Mouse (Mus musculus) olfactory bulb, adult 2 months (tissue): ENCODE results near the gene Itgb7. TPM values are rescaled to one million over a fixed set of nuclear protein-coding genes. Genes with fewer than 3 reads are reported as not detected.

Source experiments
- H3K27ac ChIP-seq: fragments of 200-500 bp; 2 replicates; pipeline ENCODE4 v1.5.1; 2012; ENCODE audit warnings: low read depth, low read length; ENCODE audit not compliant: insufficient read depth
- H3K4me1 ChIP-seq: fragments of 200-500 bp; 2 replicates; pipeline ENCODE4 v1.6.1; 2012; ENCODE audit warnings: low read length; ENCODE audit not compliant: control insufficient read depth, insufficient read depth
- H3K4me3 ChIP-seq: fragments of 200-500 bp; 2 replicates; pipeline ENCODE4 v1.5.1; 2012; ENCODE audit warnings: mild to moderate bottlenecking, low read depth, low read length, moderate library complexity; ENCODE audit not compliant: insufficient read depth
- CTCF ChIP-seq: fragments of 200-500 bp; IDR thresholded peaks from 2 replicates; pipeline ENCODE4 v1.5.1; 2012; ENCODE audit warnings: low read depth, mild to moderate bottlenecking, low read length, moderate library complexity; ENCODE audit not compliant: insufficient read depth
- POLR2A ChIP-seq: fragments of 200-500 bp; IDR thresholded peaks from 2 replicates; pipeline ENCODE4 v1.6.1; 2012; ENCODE audit warnings: mild to moderate bottlenecking, low read depth, low read length, moderate library complexity; ENCODE audit not compliant: insufficient read depth
- WGBS: fragments of 180-500 bp; shearing (Covaris S2); methylation state at CpG from one replicate; pipeline ENCODE4 v1.1.7; 2018; 5-methylcytosine and 5-hydroxymethylcytosine counted together
- polyA plus RNA-seq: library from polyadenylated mRNA; stranded (reverse); fragments of >200 nt; gene quantifications from 2 replicates; pipeline ENCODE4 v1.2.4, GENCODE M21; 2012; ENCODE audit warnings: low replicate concordance; ENCODE audit not compliant: missing spikeins, insufficient read depth, insufficient read length

Gene Itgb7
- not detected in 2 replicates for polyA plus RNA-seq

DNA sequence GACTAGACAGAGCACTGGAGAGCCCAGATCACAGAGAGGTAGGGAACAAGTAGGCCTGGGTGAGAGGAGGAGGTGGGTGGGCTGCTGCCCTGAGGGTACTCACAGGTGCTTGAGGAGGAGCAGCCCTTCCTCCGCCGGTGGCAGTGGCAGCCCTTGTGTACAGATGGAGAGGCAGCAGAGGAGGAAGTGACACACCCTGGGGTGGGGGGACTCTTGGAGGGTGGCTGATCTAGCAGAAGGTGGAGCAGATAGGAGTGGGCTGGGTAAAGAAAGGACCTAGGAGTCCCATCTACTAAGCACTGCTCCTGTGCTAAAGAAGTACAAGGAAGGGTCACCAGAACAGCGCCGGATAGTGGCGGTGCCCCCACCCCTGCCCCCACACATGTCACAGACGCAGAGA is at the start of gene Itgb7:
Gene Itgb7, minus strand, starts transcription at position 197 of the 400 bp plus-strand sequence.
- TF ChIP-seq CTCF, result no peak
- TF ChIP-seq POLR2A, result no peak
- Histone ChIP-seq H3K4me3 (no peak within 1 kb of the TSS), H3K4me1 (no peaks in the 10 kb centered on the region), H3K27ac (no peak within 1 kb of the TSS)
- WGBS, result 71% methylated on average over 6 of the region's 6 CpGs

DNA sequence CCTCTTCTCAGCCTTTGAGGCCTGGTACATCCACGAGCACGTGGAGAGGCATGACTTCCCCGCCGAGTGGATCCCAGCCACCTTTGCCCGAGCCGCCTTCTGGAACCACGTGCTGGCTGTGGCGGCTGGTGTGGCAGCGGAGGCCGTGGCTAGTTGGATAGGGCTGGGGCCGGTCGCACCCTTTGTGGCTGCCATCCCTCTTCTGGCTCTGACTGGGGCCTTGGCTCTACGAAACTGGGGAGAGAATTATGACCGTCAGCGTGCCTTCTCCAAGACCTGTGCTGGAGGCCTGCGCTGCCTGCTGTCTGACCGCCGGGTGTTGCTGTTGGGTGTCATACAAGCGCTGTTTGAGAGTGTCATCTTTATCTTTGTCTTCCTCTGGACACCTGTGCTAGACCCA is 48.9 kb upstream of the Itgb7 start:
- no peak overlapping the region for H3K27ac ChIP-seq
- 95% methylated on average over 19 of the region's 19 CpGs for WGBS

DNA sequence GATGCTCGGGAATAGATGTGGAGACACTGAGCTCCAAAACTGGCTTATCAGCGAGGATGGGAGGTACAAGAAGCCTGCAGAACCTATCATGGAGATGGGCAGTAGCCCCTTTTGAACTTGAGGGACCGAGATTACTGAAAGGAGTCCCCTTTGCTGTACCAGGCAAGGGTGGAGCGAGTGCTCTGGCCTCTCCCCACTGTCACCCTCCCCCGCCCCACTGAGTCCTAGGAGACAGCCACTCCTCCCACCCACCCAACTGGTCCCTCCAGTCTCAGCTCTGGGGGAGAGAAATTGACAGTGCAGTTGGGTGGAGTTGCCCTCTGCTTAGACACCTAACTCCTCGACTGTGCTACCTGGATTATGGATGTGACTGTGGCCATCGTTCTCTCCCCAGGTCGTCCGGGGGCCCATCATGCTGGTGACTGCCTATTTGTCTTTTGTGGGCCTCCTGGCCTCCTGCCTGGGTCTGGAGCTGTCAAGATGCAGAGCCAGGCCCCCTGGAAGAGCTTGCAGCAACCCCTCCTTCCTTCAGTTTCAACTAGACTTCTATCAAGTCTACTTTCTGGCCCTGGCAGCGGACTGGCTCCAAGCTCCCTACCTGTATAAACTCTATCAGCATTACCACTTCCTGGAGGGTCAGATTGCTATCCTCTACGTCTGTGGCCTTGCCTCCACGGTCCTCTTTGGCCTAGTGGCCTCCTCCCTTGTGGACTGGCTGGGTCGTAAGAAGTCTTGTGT is 48.2 kb upstream of the Itgb7 start:
- Histone ChIP-seq H3K4me3 (peak overlapping the region; percentile 98), H3K4me1 (peaks cover 21% of the 10 kb centered on the region), H3K27ac (peak overlapping the region; percentile 43; the same call in 1 of the 2 replicates)
- WGBS, result 25% methylated on average over 13 of the region's 13 CpGs
- TF ChIP-seq CTCF (no peak), POLR2A (no peak)

More for the DNA sequence above, 48.9 kb upstream of the Itgb7 start:
- no peak for TF ChIP-seq POLR2A
- TF ChIP-seq CTCF, result no peak
- H3K4me3 ChIP-seq, result no peak overlapping the region
- H3K4me1 ChIP-seq, result peaks cover 21% of the 10 kb centered on the region

DNA sequence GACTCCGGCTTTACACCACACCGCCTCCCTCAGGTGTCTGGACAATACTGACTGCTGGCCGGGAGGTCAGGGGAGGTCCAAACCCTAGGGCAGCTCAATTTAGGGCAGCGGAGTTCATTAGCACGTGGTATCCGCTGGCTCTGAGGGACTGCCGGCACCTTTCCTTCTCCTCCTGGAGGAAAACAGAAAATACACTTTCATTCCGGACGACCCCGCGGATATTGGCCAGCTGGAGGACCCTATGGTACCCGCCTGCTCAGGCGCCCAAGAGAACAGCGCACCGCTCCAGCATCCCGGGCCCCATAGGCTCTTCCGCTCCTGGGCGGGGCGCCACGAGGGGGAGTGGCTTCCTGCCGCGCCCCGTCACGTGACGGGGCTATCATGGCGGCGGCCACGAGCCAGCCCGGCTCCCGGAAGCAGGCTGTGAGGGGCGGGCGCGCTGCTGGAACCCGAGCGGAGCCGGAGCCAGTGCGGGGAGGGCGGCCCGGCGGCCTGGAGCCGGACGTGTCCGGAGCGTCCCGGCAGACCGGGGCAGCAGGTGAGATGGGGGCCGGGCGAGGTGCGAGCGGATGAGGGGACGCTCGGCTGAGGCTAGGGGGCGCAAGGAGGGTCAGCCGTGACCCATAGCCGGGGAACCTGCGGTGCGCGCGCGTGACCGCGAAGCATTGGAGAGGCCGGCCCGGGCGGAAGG is 47.5 kb upstream of the Itgb7 start, which contains the start of gene Mfsd5:
Gene Mfsd5, plus strand, starts transcription at position 363 of the 691 bp plus-strand sequence.
- Histone ChIP-seq H3K4me3 (peak within 1 kb of the TSS; percentile 98), H3K27ac (peak within 1 kb of the TSS; percentile 43), H3K4me1 (peaks cover 21% of the 10 kb centered on the region)
- WGBS, result under 1% methylated on average over 65 of the region's 65 CpGs
- peak; percentile 92 for TF ChIP-seq POLR2A
- 0 out of 2 replicates have a peak, but pooled peaks have one; percentile 7 for TF ChIP-seq CTCF

DNA sequence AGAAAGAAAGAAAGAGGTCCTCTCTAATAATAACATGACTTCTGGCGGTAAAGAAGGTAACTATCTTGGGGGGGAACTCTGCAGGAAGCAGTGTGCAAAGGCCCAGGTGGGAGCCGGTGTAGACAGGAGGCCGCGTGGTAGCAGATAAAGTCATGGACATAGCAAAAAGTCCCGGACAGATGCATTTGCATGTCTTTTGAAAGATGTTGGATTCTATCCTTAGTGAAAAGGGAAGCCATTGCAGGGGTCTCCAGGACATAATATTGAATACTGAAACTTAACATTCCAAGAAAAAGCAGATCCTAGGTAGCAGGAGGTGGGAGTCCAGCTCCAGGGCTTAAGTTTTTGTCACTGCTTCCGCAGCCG is 47.0 kb upstream of the Itgb7 start:
- Histone ChIP-seq H3K4me1 (peaks cover 21% of the 10 kb centered on the region), H3K27ac (no peak overlapping the region), H3K4me3 (peak overlapping the region; percentile 98)
- TF ChIP-seq CTCF (no peak), POLR2A (no peak)
- WGBS, result 37% methylated on average over 7 of the region's 7 CpGs

DNA sequence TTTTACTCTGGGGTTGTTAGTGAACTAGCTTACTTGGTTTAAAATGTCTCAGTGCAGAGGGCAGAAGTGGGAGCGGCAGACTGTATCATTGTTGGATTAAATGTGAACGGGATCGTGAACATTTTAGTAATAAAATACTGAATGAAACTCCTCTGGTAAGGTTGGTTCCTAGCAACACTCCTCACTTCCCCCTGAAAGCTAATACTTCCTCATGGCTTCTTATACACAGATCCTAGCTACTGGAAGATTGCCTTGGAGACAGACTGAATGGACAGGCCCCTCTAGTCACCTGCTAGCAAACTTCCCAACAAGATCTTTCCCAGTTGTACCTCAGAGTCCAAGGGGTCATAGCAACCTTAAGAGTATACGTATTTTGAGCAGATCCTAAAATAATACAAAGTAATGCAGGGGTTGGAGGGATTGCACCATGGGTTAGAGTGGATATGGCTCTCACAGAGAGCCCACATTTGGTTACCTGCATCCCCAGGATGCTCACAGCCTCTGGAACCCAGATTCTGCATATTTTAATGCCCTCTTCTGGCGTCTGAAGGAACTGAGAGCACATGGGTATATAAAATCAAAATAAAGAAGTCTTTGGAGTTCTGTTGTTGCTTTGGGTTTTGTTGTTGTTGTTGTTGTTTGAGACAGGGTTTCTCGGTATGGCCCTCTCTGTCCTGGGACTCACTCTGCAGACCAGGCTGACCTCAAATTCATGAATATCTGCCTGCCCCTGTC is 42.4 kb upstream of the Itgb7 start:
- H3K4me3 ChIP-seq, result no peak overlapping the region
- no peak for TF ChIP-seq POLR2A
- no peak for TF ChIP-seq CTCF

DNA sequence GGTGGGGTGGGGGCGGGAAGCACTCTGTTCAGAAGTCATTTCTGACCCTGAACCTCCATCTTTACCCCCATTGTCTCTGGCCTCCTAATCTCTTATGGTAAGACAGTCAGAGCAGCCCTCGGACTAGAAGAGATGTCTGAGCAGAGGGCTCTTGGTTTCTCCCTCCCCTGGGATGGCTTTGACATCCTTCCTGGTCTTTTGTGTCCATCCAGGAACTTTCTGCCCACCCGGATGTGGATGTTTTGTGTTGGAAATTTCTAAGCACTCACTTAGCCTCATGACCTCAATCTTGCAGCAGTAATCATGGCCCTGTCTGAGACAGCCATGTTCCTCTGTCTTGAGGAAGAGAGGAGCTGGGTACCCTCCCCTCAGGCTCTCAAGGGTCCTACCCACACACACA is 39.7 kb upstream of the Itgb7 start:
- no peak for TF ChIP-seq POLR2A
- no peak for TF ChIP-seq CTCF
- 41% methylated on average over 3 of the region's 3 CpGs for WGBS
- H3K4me3 ChIP-seq, result no peak overlapping the region
- no peak overlapping the region for H3K27ac ChIP-seq
- H3K4me1 ChIP-seq, result no peaks in the 10 kb centered on the region

More for the DNA sequence above, 42.4 kb upstream of the Itgb7 start:
- 74% methylated on average over 6 of the region's 6 CpGs for WGBS
- peaks cover 5% of the 10 kb centered on the region for H3K4me1 ChIP-seq
- H3K27ac ChIP-seq, result no peak overlapping the region

DNA sequence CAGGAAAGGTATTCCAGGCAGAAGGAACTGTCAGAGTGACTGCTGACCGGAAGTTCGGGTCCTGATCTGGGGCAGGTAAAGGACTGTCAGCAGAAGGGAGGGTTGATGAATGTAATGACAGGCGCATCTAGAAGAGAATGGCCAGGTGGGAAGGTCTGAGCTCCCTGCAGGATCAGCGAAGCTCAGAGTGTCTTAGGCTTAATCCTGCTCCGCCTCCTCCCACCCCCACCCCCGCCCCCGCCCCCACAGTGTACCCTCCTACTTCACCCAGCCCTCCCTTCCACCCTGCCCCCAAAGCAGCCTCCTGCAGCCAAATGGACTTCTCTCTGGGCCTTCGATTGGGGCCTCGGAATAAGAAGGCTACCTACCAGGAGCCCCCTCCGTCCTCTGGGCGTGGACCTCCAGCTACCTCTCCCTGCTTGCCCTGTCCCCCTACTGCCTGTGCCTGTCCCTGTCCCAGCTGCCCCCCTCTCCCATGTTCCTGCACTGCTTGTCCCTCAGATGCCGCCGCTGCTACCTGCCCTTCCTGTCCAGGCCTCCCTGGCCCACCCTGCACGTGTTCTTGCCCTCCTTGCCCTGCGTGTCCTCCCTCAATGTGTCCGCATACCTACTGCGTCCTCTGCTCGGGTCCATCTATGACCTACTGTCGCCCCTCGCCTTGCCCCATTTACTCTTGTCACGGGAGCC is 38.7 kb upstream of the Itgb7 start, which contains the start of gene Gm9918:
Gene Gm9918, plus strand, starts transcription at position 290 of the 687 bp plus-strand sequence.
- TF ChIP-seq CTCF (no peak), POLR2A (no peak)
- no peak within 1 kb of the TSS for H3K4me3 ChIP-seq
- H3K4me1 ChIP-seq, result no peaks in the 10 kb centered on the region
- WGBS, result 29% methylated on average over 21 of the region's 21 CpGs
- no peak within 1 kb of the TSS for H3K27ac ChIP-seq
